Mouse (Mus musculus) Patski (cell line): Measurements from ENCODE around the gene Stat1. TPM values are rescaled to one million over a fixed set of nuclear protein-coding genes. Genes with fewer than 3 reads are reported as not detected.

Experiments
- ATAC-seq: fragments of 100-300 bp; one replicate; pipeline ENCODE4 v1.8.0; 2021
- CTCF ChIA-PET: fragments of 350-600 bp; sonication (Branson Sonifier 250); formaldehyde crosslinking; loops from one replicate; lab custom pipeline; 2022; ENCODE audit warnings: inconsistent platforms; lab: Charles Lee
- POLR2A ChIA-PET: fragments of 350-600 bp; sonication (Branson Sonifier 250); formaldehyde crosslinking; loops from one replicate; lab custom pipeline; 2022; ENCODE audit warnings: antibody characterized with exemption, inconsistent platforms; lab: Charles Lee
- DNase-seq: peaks from one replicate; pipeline ENCODE4 v3.0.0-alpha.2; 2011; ENCODE audit warnings: low read depth, low spot score
- H3K27me3 ChIP-seq: fragments of 371-371 bp; one replicate; pipeline ENCODE4 v1.5.1; 2021
- CTCF ChIP-seq: fragments of 100-300 bp; IDR thresholded peaks from one replicate; pipeline ENCODE4 v1.5.1; 2021
- in situ Hi-C: fragments of 300-500 bp; cut with MboI; formaldehyde crosslinking; loops from 3 replicates; pipeline ENCODE4 v1.11.1; 2018; ENCODE audit warnings: low pct_unique_long_range_greater_than_20kb, mixed read lengths
- polyA plus RNA-seq: library from polyadenylated mRNA; unstranded; gene quantifications from one replicate; pipeline ENCODE4 v1.2.3, GENCODE M21; 2021

Stat1 gene
- polyA plus RNA-seq, 1 experiment from 2014 or later, result 27.0 TPM

DNA sequence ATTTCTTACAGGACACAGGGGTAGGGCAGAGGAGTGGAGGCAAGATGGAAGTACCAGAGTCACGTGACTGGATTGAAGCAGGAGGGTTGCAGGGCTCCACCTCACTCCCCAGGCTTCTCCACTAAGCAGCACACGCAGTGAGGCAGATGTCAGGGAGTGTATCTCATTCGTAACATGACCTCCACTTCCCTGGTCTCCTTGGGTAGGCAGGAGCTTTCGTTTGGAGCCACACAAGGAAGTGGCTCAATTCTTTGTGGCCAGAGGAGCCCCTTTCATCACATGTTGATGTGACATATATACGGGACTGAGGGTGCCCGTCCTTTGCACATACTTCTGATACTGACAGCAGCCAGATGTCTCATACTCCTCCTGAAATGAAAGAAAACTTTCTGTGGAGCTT lies 10.6 kb downstream of the Stat1 start:
- no peak for TF ChIP-seq CTCF
- POLR2A ChIA-PET, result no interaction called here
- no peaks in the 10 kb centered on the region for H3K27me3 ChIP-seq
- CTCF ChIA-PET, result interaction anchor here (1.1 kb wide), 1 partner anchor 30 kb away, joined by 3 read pairs; no protein-coding TSS in a partner anchor
- ATAC-seq (no peak), DNase-seq (no peak)
- in situ Hi-C loops, result no loop called here

- POLR2A ChIA-PET, result no interaction called here
- DNase-seq (no peak), ATAC-seq (no peak)
- no peaks in the 10 kb centered on the region for H3K27me3 ChIP-seq
- CTCF ChIA-PET, result interaction anchor here (0.9 to 3.7 kb wide), 3 partner anchors 8 to 18 kb away, joined by 3 to 19 read pairs (median 3); no protein-coding TSS in a partner anchor
- TF ChIP-seq CTCF, result no peak
- in situ Hi-C loops, result no loop called here
These were observed 12.6 kb downstream of the Stat1 start for GRCm38 (mm10) chr1:52131787-52132377.

DNA sequence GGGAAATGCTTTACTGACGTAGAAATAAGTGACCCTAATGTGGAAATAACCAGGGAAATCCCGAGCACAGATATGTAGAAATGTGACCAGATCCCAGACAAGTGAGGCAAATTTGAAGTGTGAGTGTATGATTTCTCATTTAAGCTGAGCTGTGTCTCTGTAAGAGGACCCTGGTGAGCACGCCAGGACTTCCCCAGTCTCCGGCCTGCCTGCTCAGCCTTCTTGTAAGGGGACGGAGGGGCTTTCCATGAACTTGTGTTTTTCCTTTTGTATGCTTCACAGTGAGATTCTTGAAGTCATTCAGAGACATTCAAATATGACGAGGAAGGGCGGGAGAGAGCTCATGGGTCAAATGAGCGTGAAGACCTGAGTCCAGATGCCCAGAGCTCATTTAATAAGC lies 14.0 kb downstream of the Stat1 start:
- ATAC-seq (no peak), DNase-seq (no peak)
- POLR2A ChIA-PET, result no interaction called here
- no peak for TF ChIP-seq CTCF
- CTCF ChIA-PET, result interaction anchor here (0.9 to 3.7 kb wide), 2 partner anchors 14 to 20 kb away, joined by 3 to 19 read pairs; no protein-coding TSS in a partner anchor
- in situ Hi-C loops, result no loop called here
- no peaks in the 10 kb centered on the region for H3K27me3 ChIP-seq

GRCm38 (mm10) chr1:52137292-52137691 lies 18.1 kb downstream of the Stat1 start:
- POLR2A ChIA-PET, result no interaction called here
- CTCF ChIA-PET, result interaction anchor here (1.0 to 1.4 kb wide), 2 partner anchors 9 to 23 kb away, joined by 3 to 5 read pairs; no protein-coding TSS in a partner anchor
- DNase-seq (no peak), ATAC-seq (no peak)
- no peaks in the 10 kb centered on the region for H3K27me3 ChIP-seq
- in situ Hi-C loops, result no loop called here
- no peak for TF ChIP-seq CTCF

DNA sequence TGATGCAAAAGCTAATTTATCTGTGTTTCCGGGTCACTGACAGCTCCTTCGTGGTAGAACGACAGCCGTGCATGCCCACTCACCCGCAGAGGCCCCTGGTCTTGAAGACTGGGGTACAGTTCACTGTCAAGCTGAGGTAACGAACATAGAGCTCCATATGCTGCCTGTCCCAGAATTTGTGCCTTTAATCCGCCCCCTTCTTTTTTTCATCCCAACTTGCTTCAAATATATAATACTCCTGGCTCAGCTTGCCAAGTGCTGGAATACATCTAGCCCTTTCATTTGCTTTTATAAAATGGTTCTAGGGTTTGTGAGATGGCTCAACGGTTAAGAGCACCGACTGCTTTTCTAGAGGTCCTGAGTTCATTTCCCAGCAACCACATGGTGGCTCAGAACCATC lies 21.3 kb downstream of the Stat1 start:
- ChIA-PET CTCF (interaction anchor here (1.0 kb wide), 1 partner anchor 39 kb away, joined by 4 read pairs; no protein-coding TSS in a partner anchor), POLR2A (no interaction called here)
- no peak for ATAC-seq
- no peaks in the 10 kb centered on the region for H3K27me3 ChIP-seq
- in situ Hi-C loops, result loop anchor here (10.0 kb wide), 1 partner anchor 494 kb away; the partner anchor contains the start of gene Nemp2
- TF ChIP-seq CTCF, result no peak
- no peak for DNase-seq

- H3K27me3 ChIP-seq, result no peaks in the 10 kb centered on the region
- in situ Hi-C loops, result loop anchor here (10.0 kb wide), 1 partner anchor 493 kb away; the partner anchor contains the start of gene Nemp2
- ChIA-PET CTCF (interaction anchor here (1.2 kb wide), 1 partner anchor 165 kb away, joined by 3 read pairs; no protein-coding TSS in a partner anchor), POLR2A (no interaction called here)
- ATAC-seq (no peak), DNase-seq (no peak)
- no peak for TF ChIP-seq CTCF
These were observed 22.2 kb downstream of the Stat1 start for GRCm38 (mm10) chr1:52141482-52141881.

DNA sequence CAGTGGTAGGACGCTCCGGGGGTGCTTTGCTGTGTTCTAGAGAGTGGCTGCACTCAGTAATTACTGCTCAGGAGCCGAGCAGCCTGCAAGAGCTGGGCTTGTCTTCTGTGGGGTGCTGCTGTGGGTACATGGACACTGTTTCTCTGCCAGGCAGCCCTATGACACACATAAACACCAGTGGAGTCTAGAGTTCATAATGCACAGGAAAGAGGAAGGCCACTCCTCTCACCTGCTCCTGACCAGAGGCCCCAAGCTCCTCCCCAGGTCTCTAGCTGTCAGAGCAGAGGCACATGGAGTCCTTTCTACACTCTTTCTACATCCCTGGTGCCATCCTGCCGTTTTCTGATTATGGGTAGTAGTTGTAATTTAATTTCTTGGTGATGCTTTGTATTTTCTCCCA lies 22.9 kb downstream of the Stat1 start:
- DNase-seq (no peak), ATAC-seq (no peak)
- CTCF ChIA-PET, result interaction anchor here (0.7 to 1.2 kb wide), 2 partner anchors 113 to 164 kb away, joined by 3 read pairs; no protein-coding TSS in a partner anchor
- POLR2A ChIA-PET, result no interaction called here
- no peaks in the 10 kb centered on the region for H3K27me3 ChIP-seq
- in situ Hi-C loops, result loop anchor here (10.0 kb wide), 1 partner anchor 493 kb away; the partner anchor contains the start of gene Nemp2
- no peak for TF ChIP-seq CTCF

GRCm38 (mm10) chr1:52143191-52143590 lies 24.0 kb downstream of the Stat1 start:
- no peaks in the 10 kb centered on the region for H3K27me3 ChIP-seq
- ATAC-seq (no peak), DNase-seq (no peak)
- POLR2A ChIA-PET, result interaction anchor here (0.6 kb wide), 1 partner anchor 101 kb away, joined by 3 read pairs; no protein-coding TSS in a partner anchor
- in situ Hi-C loops, result loop anchor here (10.0 kb wide), 1 partner anchor 492 kb away; the partner anchor contains the start of gene Nemp2
- CTCF ChIA-PET, result no interaction called here
- no peak for TF ChIP-seq CTCF

- H3K27me3 ChIP-seq, result no peaks in the 10 kb centered on the region
- DNase-seq (no peak), ATAC-seq (no peak)
- CTCF ChIA-PET, result no interaction called here
- no peak for TF ChIP-seq CTCF
- POLR2A ChIA-PET, result interaction anchor here (0.6 kb wide), 1 partner anchor 101 kb away, joined by 3 read pairs; no protein-coding TSS in a partner anchor
- in situ Hi-C loops, result loop anchor here (10.0 kb wide), 1 partner anchor 491 kb away; the partner anchor contains the start of gene Nemp2
These were observed 24.4 kb downstream of the Stat1 start for GRCm38 (mm10) chr1:52143596-52144156.

DNA sequence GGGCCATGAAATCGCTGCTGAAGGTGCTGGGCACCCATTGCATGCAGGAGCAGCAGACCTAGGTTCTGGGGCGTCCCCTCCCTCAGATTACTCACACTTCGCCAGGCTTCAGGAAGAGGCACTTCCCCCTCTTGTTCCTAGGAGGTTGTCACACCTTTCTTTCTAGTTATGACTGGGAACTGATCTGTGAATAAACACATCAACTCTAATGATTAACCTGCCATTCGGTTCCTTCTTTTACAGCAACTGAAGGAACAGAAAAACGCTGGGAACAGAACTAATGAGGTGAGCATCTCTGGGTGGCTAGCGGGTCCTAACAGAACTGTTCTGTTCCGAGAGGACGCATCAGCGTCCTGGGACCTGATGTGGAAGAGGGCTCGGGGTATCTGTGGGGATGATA lies 25.7 kb downstream of the Stat1 start:
- in situ Hi-C loops, result loop anchor here (5.0 to 10.0 kb wide), 2 partner anchors 152 to 490 kb away; partner anchors contain the start of gene Nemp2
- DNase-seq (no peak), ATAC-seq (no peak)
- ChIA-PET CTCF (no interaction called here), POLR2A (no interaction called here)
- H3K27me3 ChIP-seq, result no peaks in the 10 kb centered on the region
- no peak for TF ChIP-seq CTCF
